Mouse (Mus musculus) heart, postnatal 25 days (tissue): ENCODE measurements around the gene Klf16. TPM values are rescaled to one million over a fixed set of nuclear protein-coding genes. Genes with fewer than 3 reads are reported as not detected.

Source experiments
- DNase-seq: peaks from one replicate; pipeline ENCODE4 v3.0.0; 2022; ENCODE audit warnings: low spot score
- intact Hi-C: fragments of 180-260 bp; cut with DNase I; formaldehyde crosslinking; loops from one replicate; pipeline ENCODE4 v1.15.1; 2025
- total RNA-seq, 2 experiments: library from RNA; stranded (reverse); gene quantifications; 2 replicates each; pipeline ENCODE4 v1.2.3; 2021

The Klf16 gene
- total RNA-seq, result 1 to 10 TPM; 3.0 to 4.5 TPM

DNA sequence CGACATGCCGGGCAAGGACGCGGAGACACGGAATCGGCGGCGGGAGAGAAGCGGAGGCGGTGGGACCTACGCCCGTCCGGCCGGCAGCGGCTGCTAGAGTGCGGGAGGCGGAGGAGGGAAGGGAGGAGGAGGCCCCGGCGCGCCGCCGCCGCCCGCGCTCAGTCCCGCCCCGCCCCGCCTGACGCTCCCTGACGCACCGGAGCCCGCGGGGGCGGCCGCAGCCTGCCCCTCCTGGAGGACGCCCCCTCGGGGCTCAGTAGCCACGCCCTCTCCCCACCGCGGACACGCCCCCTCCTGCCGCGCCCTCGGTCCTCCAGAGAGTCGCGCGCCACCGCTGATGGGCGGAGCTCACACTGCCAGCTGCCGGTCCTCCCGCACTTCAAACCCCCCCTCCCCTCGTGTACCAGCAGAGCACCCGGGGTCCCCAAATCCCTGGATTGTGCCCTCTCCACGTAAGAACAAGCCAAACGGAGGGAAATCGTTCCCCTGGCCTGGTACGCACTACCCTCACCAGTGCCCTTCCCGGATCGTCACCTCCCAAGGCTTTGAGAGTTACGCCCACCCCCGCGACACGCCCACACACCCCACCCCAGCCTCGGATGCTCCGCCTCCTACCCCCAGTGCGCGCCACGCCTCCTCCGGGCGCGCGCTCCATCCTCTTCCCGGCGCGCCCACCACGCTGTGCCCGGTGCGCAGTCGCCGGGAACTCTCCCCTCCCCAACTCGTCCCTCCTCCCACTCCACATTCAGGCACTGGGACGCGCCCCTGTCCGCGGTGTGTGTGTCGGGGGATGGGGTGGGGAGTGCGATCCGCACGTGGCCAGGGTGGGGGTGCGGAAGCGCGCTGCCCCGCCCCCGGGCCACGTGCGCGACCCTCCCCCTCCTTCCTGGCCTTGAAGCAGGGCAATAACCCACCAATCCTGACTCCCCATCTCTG, at the start of gene Klf16:
TSS of gene Klf16 (minus strand) at position 127 of the 936 bp plus-strand sequence.
- intact Hi-C loops, result no loop called here
- DNase-seq, result peak; percentile 96

DNA sequence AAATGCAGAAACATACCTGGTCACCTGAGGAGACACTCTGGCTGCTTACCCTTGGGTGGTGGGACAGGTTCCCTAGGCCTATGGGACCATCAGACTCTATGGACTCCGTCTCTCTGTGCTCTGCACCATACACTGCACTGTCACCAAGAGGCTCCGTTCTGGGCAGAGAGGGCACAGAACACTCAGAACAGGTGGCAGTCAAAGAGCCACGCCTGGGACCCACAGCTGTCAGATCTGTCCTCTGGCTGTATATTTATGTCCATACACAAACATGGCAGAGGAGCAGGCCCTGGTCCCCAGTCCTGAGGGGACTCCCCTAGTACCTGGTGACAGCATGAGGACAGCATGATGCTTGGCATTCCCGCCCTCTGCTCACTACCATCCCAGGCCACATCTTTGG, 48.6 kb upstream of the Klf16 start:
- DNase-seq, result no peak
- intact Hi-C loops, result loop anchor here (2.0 kb wide), 2 partner anchors 29 to 35 kb away; partner anchors contain the start of gene Abhd17a

DNA sequence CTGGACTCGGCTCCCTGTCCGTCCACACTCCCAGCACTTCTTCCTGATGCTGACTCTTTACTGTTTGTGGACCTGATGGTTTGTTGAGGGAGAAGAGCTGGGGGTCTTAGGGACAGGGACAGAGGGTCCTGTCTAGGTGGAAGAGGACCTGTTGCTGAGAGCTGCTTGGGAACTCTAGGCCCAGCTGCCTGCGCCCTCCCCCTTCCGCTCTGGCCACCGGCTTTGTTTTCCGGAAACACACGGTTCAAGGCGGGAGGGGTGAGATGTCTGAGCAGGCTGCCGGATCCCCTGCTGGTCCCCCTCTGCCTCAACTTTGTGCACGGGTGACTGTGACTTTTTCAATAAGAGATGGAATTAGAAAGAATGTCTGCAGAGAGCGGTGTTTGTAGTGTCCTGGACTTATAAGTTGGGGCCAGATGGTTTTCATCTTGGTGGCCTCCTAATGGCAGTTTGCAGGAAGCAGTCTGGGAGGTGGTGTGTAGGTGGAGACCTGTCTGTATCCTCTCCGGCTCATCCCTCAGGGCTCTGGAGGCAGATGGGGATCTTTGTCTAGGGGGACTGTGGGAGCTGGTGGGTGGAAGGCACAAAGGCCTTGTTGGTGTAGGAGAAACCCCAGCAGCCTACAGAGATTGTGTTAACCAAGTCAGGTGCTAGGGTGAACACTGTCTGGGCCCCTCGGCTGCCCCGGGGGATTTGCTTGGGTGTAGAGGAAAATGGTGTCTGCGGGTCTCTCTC, 46.5 kb upstream of the Klf16 start:
- peak; percentile 51 for DNase-seq
- intact Hi-C loops, result loop anchor here (2.0 kb wide), 2 partner anchors 31 to 33 kb away; partner anchors contain the start of gene Abhd17a

DNA sequence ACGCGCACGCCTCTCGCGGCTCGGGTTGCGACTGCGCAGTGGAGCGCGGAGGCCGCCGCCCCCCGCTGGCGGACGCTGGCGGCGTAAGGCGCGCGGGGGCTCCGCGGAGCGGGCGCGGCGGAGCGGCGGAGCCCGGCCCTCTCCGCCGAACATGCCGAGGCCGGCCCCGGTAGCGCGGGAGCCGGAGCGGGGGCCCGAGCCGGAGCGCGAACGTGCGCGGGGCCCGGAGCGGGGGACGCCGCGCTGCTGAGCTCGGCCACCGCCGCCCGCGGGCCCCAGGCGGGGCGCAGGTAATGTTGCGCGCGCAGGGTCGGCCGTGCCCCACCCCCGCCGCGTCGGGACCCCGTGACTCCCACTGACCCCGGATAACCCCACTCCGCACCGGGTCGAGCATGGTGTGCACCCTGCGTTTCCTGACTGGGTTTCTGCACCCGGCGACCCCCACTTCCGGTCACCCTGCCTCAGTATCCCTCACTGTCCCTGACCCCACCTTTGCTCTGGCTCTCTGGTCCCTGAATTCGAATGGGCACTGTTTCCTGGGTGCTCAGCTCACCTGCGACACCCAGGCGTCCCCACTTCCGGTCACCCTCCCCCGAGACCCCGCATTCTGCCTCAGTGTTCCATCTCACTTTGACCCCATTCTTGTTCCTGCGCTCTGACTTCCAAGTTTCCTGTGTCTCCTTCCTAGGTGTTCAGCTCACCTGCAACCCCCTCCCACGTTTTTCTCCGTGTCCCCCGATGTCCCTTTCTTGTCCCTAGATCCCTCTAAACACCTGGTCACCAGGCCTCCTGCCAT, 45.7 kb upstream of the Klf16 start, which contains the start of gene Csnk1g2:
TSS of gene Csnk1g2 (plus strand) at position 178 of the 796 bp plus-strand sequence.
- intact Hi-C loops, result no loop called here
- DNase-seq, result peak; percentile 50

DNA sequence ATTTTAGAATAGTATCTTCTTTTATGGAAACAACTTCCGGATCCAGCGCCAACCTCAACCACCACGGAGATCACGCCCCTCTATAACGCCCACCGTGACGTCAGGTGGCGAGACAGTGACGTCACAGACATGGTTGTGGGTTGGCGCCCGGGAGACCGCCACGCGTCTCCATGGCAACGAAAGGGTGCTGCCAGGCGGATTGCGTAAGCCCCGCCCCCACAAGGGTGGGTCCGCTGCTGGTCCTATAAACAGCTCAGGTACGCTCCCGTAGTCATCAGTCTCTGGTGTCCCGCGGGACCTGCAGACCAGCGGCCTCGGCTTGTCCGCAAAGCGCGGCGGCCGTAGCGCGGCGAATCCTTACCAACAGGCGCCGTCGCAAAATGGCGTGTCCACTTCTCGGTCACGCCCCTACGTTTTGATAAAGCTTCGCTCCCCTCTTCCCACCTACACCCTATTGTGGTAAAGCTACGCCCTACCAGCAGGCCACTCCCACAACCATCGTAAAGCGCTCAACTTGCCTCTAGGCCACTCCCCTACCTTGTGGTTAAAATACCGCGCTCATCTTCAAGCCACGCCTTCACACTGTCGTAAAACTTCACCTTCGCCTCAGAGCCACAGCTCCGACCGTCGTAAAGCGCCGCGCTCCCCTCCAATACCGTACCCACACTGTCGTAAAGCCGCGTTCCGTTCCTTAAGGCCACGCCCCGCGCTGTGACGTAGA, 45.0 kb upstream of the Klf16 start:
- peak; percentile 98 for DNase-seq
- intact Hi-C loops, result loop anchor here (2.0 kb wide), 1 partner anchor 19 kb away; the partner anchor contains the start of genes Adat3 and Scamp4

DNA sequence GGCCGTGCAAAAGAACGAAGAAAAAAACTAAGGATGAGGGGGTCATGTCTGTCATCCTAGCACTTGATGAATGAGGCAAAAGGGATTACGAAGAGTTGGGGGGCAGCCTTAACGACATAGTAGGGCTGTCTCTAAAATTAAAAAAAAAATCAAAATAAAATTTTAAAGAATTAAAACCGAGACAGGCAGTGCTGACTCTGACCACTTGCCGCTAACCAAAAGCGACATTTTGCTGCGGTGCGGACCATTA, 44.5 kb upstream of the Klf16 start:
- intact Hi-C loops, result loop anchor here (2.0 kb wide), 1 partner anchor 19 kb away; the partner anchor contains the start of genes Adat3 and Scamp4
- DNase-seq, result no peak

DNA sequence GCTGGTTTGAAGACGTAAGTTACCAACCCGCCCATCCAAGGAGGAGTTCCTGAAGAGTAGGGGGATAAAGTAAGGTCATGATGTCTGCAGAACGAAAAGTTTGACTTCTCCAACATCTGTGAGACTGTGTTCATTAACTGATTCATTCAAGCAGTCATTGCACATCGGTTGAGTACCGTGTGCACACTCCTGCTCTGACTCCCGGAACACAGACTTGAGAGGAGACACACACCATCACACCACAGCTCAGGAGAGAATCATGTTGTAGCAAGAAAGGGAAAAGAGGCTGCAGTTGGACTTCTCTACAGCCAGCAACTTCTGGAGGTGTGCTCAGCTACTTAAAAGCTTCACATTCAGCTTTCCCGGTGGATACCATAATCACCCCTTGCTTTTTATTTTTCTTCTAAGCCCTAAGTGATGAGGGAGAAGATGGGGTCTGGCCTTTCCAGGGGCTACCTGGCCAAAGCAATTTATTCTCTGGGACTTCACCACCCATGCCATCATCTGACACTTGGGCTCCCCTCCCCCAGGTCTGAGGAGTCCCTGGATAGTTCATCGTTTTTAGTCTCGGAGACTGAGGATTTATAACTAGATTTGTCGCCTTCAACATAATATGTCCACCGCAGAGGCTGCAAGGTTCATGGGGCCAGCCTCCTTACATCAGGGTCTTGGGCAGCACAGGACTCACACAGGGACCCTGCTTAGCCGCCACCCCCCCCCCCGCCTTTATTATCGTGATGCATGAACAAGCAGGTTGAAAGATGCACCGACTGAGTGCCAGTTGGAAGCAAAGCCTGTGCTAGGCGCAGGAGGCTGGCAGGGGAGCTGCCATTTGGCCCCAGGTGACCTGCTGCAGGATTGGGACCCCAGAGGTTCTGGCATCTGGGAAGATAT, 43.9 kb upstream of the Klf16 start:
- intact Hi-C loops, result loop anchor here (2.0 kb wide), 1 partner anchor 18 kb away; the partner anchor contains the start of genes Adat3 and Scamp4
- no peak for DNase-seq

DNA sequence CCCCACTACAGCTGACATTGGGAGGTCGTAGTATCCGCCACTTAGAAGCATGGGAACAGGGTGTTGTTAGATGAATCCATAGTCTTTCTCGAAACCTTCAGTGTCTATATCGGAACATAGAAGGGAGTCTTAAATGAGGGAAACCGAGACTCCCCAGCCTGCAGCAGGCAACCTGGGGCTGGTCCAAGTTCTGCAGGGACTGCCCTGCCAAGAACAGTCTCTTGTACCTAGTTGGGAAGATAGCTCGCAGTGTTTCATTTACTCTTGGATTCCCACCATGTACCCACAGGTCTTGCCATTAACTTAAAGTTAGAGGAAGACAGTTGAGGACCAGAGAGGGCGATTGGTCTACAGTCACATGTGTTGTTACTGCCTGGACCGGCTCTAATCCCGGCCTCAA, 43.2 kb upstream of the Klf16 start:
- DNase-seq, result no peak
- intact Hi-C loops, result loop anchor here (2.0 kb wide), 1 partner anchor 18 kb away; the partner anchor contains the start of genes Adat3 and Scamp4

DNA sequence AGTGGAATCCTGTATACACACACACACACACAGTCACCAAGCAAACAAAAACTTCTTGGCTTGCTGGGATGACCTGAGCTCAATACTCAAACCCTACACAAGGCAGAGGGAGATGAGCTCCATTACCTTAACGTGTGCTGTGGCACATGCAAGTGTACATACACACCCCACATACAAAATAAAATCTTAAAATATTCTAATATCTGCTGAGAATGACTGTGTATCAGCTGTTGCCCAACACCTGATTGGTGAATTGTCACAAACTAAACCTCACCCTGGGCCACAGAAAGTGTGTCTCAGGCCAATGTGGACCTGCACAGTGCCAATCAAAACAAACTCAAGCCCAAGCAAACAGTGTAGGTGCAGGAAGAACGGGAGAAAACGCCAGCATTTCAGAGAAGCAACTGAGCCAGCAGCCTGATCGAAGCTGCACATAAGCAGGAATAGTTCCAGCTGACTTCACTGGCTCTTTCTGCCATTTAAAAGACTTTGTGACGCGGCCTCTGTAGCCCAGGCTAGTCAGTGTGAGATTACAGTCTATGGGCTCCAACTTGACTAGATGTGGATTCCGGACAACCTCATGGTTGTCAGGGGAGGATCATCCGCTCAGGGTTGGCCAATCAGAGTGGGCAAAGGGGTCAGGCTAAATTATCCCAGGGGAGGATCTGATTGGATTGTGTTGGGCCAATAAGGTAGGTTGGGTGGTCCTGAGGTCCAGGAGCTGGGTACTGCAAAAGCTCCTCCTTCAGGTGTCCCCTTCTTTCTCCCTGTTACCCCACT, 42.5 kb upstream of the Klf16 start:
- intact Hi-C loops, result loop anchor here (2.0 kb wide), 1 partner anchor 17 kb away; the partner anchor contains the start of genes Adat3 and Scamp4
- no peak for DNase-seq

DNA sequence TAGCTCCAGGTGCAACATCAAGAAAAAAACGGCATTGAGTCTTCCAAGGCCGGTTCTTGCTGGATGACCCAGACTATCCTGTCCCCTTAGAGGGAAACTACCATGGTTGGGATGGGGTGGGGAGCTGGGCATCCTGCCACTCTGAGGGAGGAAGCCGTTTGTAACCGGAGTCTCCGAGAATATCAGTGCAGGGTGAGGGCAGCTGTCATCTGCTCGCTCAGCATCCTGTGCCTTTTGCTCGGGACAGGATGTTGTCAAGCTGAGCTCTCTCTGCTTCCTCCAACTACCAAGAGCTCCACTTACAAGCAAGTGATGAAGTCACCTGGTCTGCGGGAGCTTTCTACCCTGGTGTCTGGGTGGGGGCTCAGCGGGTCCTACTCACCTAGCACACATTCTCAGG, 41.1 kb upstream of the Klf16 start:
- intact Hi-C loops, result no loop called here
- DNase-seq, result no peak

DNA sequence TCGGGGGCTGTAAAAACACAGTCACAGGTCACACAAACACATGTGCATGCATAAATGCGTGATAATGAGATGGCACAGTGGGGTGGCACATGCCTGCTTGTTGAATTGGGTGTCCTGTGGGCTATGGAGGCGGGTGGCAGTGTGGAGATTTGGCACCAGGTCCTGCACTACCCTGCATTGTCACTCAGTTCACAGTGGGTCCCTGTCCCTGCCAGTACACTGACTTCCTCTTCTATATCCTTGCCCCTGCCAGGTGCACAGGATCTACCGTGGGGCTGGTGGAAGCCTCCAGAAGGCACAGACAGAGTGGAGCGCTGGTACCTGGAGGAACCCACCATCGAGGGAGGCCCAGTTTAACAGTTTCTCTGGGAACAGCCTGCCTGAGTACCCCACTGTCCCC, 37.2 kb upstream of the Klf16 start:
- intact Hi-C loops, result no loop called here
- no peak for DNase-seq

DNA sequence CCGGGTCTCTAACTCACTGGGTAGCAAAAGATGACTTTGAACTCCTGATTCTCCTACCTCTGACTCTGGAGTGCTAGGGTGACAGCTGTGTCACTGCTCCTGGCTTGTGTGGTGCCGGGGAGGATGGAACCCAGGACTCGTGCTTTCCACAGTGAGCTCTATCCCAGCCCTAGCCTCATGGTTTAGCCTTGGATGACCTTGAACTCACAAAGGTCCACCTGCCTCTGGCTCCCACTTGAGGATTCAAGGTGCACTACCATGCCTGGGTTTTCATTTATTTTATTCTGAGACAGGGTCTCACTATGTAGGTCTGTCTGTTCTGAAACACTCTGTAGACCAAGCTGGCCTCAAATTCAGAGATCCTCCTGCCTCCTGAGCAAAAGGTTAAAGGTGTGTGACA, 36.7 kb upstream of the Klf16 start:
- intact Hi-C loops, result no loop called here
- DNase-seq, result no peak

DNA sequence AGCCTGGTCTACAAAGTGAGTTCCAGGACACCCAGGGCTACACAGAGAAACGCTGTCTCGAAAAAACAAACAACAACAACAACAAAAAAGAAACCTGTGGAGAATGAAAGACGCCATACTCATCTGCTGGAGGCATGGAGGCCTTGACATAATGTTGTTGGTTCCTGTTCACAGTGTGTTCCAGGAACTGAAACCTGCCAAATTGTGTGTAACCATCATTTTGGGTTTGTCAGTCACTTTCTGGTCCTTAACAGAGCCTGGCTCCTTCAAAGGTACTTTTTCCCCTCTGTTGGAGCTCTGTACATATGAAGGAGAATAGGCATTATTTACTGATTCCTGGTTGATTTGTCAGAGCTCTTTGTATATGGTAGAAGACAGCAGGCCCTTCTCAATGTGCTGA, 34.8 kb upstream of the Klf16 start:
- no peak for DNase-seq
- intact Hi-C loops, result loop anchor here (1.0 kb wide), 1 partner anchor 72 kb away; no protein-coding TSS in a partner anchor

DNA sequence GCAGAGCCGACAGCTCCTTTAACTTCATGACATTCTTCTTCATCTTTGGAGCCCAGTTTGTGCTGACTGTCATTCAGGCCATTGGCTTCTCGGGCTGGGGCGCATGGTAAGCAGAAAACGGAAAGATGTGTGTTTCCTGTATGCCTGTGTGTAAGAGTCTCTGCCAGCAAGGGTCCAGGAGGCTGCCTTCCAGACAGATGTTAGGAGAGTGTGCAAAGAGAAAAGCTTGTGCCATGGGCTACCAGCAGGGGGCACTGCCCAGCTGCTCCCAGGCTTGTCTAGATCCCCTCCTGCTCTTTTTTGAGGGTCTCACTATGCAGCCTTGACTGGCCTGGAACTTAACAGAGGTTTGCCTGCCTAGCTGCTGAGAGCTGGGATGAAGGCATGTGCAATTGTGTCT, 33.9 kb upstream of the Klf16 start:
- intact Hi-C loops, result no loop called here
- no peak for DNase-seq

DNA sequence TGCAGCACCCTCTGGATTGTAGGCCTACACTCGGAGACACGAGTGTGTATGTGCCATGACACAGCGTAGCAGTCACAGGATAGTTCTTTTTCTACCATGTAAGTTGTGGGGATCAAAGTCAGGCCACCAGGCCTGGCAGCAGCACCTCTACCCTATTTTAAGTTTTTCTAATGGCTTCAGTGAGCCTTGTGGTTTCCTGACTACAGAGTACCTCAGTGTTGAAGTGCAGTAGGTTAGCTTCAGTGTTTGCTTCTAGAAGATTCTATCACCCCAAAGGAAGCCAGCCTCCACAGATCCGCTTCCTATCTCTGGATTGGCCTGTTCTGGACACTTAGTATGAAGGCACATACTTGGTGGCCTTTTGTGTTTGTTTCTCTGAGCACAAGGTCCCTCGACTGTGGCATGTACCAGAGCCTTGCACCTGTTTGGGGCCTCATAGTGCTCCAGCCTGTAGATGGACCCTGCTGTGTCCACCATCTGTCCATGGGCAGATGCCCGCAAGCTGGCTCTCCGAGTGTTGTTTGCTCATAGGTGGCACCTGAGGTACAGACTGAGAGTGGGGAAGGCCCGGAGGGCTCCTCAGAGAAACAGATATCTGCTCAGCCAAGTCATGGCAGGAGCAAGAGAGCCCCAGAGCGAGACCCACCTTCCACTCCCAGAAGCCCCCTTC, 33.1 kb upstream of the Klf16 start:
- intact Hi-C loops, result no loop called here
- no peak for DNase-seq

DNA sequence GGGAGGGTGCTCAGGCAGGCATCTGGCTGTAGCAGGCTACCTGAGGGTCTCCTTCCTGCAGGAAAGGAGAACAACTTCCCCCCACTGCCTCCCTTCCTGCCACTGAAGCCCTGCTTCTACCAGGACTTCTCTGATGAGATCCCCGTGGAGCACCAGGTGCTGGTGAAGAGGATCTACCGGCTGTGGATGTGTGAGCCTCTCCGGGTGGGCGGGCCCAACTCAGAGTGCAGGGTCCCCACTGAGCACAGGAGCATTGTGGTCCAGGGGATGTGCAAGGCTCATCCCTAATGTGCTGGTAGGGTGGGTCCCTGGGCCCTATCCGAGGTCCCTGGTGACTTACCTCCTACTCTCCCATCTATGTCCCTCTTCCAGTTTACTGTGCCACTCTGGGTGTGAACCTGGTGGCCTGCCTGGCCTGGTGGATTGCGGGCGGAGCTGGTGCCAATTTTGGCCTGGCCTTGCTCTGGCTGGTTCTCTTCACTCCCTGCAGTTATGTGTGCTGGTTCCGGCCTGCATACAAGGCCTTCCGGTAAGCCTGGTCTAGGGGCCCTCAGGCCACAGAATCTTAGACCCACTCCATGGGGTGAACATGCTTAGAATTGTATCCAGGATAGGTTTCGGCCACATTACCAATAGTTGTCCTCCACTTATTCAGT, 32.3 kb upstream of the Klf16 start:
- intact Hi-C loops, result no loop called here
- DNase-seq, result no peak
